Mouse (Mus musculus): ENCODE data around the gene Gtpbp8.

Gtpbp8 gene

DNA sequence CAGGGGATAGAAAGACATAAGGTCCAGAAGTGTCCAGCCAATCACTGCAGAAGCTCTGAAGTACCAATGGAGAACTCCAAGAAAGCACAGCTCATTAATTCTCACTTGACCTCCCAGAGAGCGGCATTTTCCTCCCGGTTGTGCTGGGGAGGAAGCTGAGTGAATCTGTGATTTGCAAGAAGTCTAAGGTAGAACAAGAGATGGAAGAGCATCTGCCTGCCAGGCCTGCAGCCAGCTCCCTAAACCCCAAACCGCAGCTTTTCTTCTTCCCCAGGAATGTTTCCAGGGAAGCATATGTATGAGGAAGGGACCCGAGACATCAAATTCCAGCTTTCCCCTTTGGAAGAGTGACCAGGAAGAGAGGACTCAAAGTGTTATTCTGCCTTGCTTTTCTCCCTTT is 57.7 kb downstream of the Gtpbp8 start:
- DNase-seq (ENCODE audit: low spot score), result no peak

DNA sequence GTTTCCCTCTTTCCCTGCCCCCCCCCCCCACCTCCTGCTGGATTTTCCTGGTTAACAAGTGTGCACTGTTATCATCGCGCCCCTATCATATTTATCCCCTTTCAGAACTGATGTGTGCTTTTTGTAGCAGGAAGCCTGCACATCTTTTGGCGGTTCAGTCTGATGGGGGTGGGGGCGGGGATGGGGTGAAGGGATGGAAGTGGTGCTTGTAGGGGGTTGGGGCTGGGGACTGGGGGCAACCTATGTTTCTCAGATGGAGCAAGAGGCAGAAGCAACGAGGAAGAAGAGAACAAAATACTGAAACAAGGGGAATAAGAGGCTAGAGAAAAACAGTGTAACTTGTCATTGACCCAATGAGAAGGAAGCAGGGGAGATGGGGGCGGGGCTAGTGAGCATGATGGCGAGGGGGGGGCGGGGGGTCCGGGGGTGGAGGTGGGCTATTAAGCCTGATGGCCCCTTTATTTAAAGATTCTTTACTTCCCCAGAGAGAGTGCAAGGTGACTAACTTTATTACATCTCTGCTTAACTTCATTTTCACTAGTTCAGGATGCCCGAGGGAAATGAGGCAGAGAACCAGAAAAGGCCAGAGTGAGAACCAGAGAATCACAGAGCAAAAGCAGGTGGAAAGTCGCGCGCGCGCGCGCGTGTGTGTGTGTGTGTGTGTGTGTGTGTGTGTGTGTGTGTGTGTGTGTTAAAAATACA is 58.3 kb downstream of the Gtpbp8 start:
- no peak for DNase-seq (ENCODE audit: low spot score)

DNA sequence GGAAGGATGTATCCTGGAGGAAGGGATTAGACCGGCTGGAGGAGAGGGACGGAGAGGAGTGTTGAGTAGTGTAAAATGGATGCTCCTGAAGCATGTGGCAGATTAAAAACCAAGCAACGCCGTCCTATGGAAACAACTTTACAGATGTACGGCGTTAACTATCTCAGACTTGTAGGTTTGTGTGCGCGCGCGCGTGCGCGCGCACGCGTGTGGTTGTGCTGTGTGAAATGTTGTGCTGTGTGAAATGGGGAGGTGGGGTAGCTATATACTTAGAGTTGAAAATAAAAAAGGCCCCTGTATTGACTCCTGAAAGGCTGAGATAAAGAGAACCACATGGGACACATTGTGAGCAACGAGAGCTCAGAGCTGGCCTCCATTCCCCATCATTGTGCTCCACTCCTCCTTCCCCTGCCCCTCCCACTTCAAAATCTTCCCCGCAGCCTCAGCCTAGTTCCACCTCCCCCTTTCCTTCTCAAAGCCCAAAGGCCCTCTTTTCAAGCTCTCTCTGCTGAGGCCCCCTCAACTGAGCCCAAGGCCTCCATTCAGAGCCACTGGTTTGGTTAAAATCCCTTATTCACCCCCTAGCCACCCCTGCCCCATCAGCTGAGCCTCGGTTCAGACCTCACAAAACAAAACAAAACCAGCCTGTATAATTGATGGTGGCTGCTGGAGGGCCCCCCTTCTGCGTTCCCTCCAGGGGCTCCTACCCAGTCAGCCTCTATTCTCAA is 59.0 kb downstream of the Gtpbp8 start:
- no peak for DNase-seq (ENCODE audit: low spot score)
